Mouse (Mus musculus) heart, adult 2 months (tissue): ENCODE results near the gene Zbtb40.

ENCODE experiments used
- CTCF ChIP-seq: fragments of 200-600 bp; IDR thresholded peaks from 2 replicates; pipeline ENCODE4 v1.8.1; 2022; ENCODE audit warnings: antibody characterized with exemption, mild to moderate bottlenecking, moderate library complexity
- POLR2A ChIP-seq: fragments of 200-500 bp; IDR thresholded peaks from 2 replicates; pipeline ENCODE4 v1.6.1; 2011; ENCODE audit warnings: mild to moderate bottlenecking, low read depth, low read length, control low read depth; ENCODE audit not compliant: insufficient read depth

DNA sequence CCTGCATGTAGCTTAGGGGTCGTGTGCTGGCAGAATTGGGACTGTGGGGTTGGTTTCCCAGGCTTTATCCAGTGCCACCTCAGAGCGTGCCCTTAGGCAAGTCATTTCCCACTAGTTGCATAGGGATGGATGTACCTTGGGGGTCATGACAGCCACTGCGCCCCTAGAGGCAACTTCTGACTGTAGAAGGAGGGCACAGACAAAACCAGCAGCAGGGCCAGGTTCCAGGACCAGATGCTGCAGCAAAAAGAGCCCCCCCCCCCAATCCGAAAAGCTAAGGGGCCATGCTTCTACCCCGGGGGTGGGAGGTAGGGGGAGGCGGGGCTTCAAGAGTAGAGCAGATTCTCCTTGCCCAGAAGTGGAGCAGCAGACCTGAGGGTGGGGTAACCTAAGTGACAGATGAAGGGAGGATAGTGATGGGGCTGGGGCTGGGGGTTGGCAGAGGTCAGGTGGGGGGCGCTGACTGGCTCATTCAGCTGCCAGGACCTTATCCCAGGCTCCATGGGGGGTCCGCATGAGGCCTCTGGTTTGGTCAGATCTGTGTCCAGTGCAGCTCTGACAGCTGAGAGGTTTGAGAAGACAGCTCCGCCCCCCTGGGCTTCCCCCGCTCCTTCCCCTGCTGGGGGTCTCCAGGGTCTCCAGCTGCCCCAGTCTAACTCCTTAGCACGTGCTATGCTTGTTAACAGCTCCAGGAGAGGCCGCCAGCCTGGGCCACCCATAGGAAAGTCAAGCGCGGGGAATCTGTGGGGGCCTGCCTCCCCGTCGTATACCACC lies 78.9 kb downstream of the Zbtb40 start:
- no peak for TF ChIP-seq CTCF
- TF ChIP-seq POLR2A: no peak
